Comparison of ENCODE assay signal across 11 mouse cellular contexts in genomic region chr14:79164925-79165324, GRCm38 (mm10).
DNase-seq lines count a peak whose midpoint lies in the region; ATAC-seq and TF ChIP-seq lines count a peak whose summit lies in the region.
"Had no signal": no experiment of that assay in that cellular context is flagged by ENCODE, and none has a peak within 500 bp of the region (broad histone marks: within the 10 kb centered on the region; RNA-seq: fewer than 3 reads in every experiment).

No protein-coding gene starts in this region.

- peaks cover 8% of the 10 kb centered on the region; the same call in 1 of the 2 replicates for H3K36me3 ChIP-seq in heart, embryonic 12.5 days
- no peaks in the 10 kb centered on the region for H3K36me3 ChIP-seq in lung, postnatal 0 days (ENCODE audit: insufficient read depth, low read length)
- H3K36me3 ChIP-seq in hindbrain, embryonic 16.5 days (ENCODE audit: control insufficient read depth, insufficient read depth, low read length) = no peaks in the 10 kb centered on the region
- H3K36me3 ChIP-seq: forebrain, embryonic 15.5 days; midbrain, embryonic 13.5 days had no signal

- DNase-seq in heart, adult 11 months = peak; percentile 61
- DNase-seq in lung, postnatal 0 days (ENCODE audit: low spot score) = no peak
- no peak for DNase-seq in lung, postnatal 4 days
- peak; percentile 67 for DNase-seq in thymus, postnatal 14 days
- DNase-seq in urinary bladder, postnatal 25 days (ENCODE audit: low spot score) = no peak
- DNase-seq: heart, postnatal 14 days had no signal

- WGBS in heart, embryonic 12.5 days = 90% methylated on average over 2 of the region's 2 CpGs
- 96% methylated on average over 2 of the region's 2 CpGs for WGBS in lung, postnatal 0 days
- WGBS in hindbrain, embryonic 16.5 days = 97% methylated on average over 2 of the region's 2 CpGs

- no peaks in the 10 kb centered on the region for H3K9me3 ChIP-seq in heart, embryonic 12.5 days (replicated peaks)
- no peaks in the 10 kb centered on the region for H3K9me3 ChIP-seq in lung, postnatal 0 days (ENCODE audit: low read length)
- no peaks in the 10 kb centered on the region for H3K9me3 ChIP-seq in hindbrain, embryonic 16.5 days (ENCODE audit: control insufficient read depth, low read length)
- H3K9me3 ChIP-seq: forebrain, embryonic 15.5 days; midbrain, embryonic 13.5 days had no signal

- no peak overlapping the region for H3K9ac ChIP-seq in heart, embryonic 12.5 days
- H3K9ac ChIP-seq in lung, postnatal 0 days (replicated peaks; ENCODE audit: low read depth) = no peak overlapping the region
- H3K9ac ChIP-seq in hindbrain, embryonic 16.5 days (ENCODE audit: low read depth, low read length) = no peak overlapping the region
- H3K9ac ChIP-seq: forebrain, embryonic 15.5 days; midbrain, embryonic 13.5 days had no signal

- H3K4me1 ChIP-seq in heart, embryonic 12.5 days (replicated peaks) = no peaks in the 10 kb centered on the region
- H3K4me1 ChIP-seq in lung, postnatal 0 days (ENCODE audit: insufficient read depth, low read depth, low read length) = peaks cover 4% of the 10 kb centered on the region; the same call in 1 of the 2 replicates
- H3K4me1 ChIP-seq in hindbrain, embryonic 16.5 days (ENCODE audit: control insufficient read depth, insufficient read depth, low read depth, low read length) = no peaks in the 10 kb centered on the region
- H3K4me1 ChIP-seq: forebrain, embryonic 15.5 days; midbrain, embryonic 13.5 days had no signal

- TF ChIP-seq EP300 in lung, postnatal 0 days (IDR thresholded peaks at IDR 0.05) = no peak

- H3K4me3 ChIP-seq in heart, embryonic 12.5 days = no peak overlapping the region
- H3K4me3 ChIP-seq in lung, postnatal 0 days (ENCODE audit: low read depth, low read length) = no peak overlapping the region
- H3K4me3 ChIP-seq in hindbrain, embryonic 16.5 days (ENCODE audit: low read length) = no peak overlapping the region
- H3K4me3 ChIP-seq: forebrain, embryonic 15.5 days; midbrain, embryonic 13.5 days had no signal

- H3K27ac ChIP-seq in heart, embryonic 12.5 days (ENCODE audit: poor library complexity, severe bottlenecking) = no peak overlapping the region
- H3K27ac ChIP-seq in lung, postnatal 0 days (ENCODE audit: low read length) = peak overlapping the region; percentile 16; the same call in 1 of the 2 replicates
- H3K27ac ChIP-seq in hindbrain, embryonic 16.5 days (ENCODE audit: low read depth, low read length) = no peak overlapping the region
- H3K27ac ChIP-seq: forebrain, embryonic 15.5 days; midbrain, embryonic 13.5 days had no signal

- peak; percentile 70 for TF ChIP-seq CTCF in lung, postnatal 0 days (IDR thresholded peaks at IDR 0.05)

- no peak overlapping the region for H3K4me2 ChIP-seq in heart, embryonic 12.5 days
- H3K4me2 ChIP-seq in lung, postnatal 0 days (replicated peaks; ENCODE audit: low read depth, low read length) = no peak overlapping the region
- no peak overlapping the region for H3K4me2 ChIP-seq in hindbrain, embryonic 16.5 days (ENCODE audit: low read length)
- H3K4me2 ChIP-seq: forebrain, embryonic 15.5 days; midbrain, embryonic 13.5 days had no signal

- no peaks in the 10 kb centered on the region for H3K27me3 ChIP-seq in heart, embryonic 12.5 days (replicated peaks)
- H3K27me3 ChIP-seq in lung, postnatal 0 days (replicated peaks; ENCODE audit: insufficient read depth, low read length) = no peaks in the 10 kb centered on the region
- no peaks in the 10 kb centered on the region; the same call in 1 of the 2 replicates for H3K27me3 ChIP-seq in hindbrain, embryonic 16.5 days (replicated peaks; ENCODE audit: control insufficient read depth, insufficient read depth, low read length)
- H3K27me3 ChIP-seq: forebrain, embryonic 15.5 days; midbrain, embryonic 13.5 days had no signal

- no peak for ATAC-seq in heart, embryonic 12.5 days (ENCODE audit: insufficient number of reproducible peaks, low FRiP score)
- ATAC-seq in lung, postnatal 0 days = no peak
- ATAC-seq in common myeloid progenitor, adult 5-6 weeks (replicated peaks; ENCODE audit: low read depth, poor library complexity, severe bottlenecking) = 0 out of 2 replicates have a peak, but pooled peaks have one; percentile 42
- no peak for ATAC-seq in hindbrain, embryonic 16.5 days
- ATAC-seq: forebrain, embryonic 15.5 days; midbrain, embryonic 13.5 days had no signal

Comparison
In these comparisons a context has a peak if more than half of its experiments do, and no peak if none do; other contexts are left out.
1. DNase-seq: peak in heart, adult 11 months (single experiment) and thymus, postnatal 14 days (single experiment); none in lung, postnatal 0 days (single experiment), lung, postnatal 4 days (0 of 2) and urinary bladder, postnatal 25 days (single experiment).